Mouse (Mus musculus): ENCODE results near the gene Ispd. TPM values are rescaled to one million over a fixed set of nuclear protein-coding genes. Genes with fewer than 3 reads are reported as not detected.
A peak's percentile ranks its signal among the peaks of the same experiment; 100 is the strongest.
"Not testable (repeated sequence)": the region's sequence is repeated elsewhere in the genome, so short reads cannot be mapped to it uniquely, and the experiment has no call there.

The Ispd gene
- 10 to 100 TPM; 10.1 to 13.6 TPM for total RNA-seq (2021)
- long read RNA-seq, experiment 1, transcript Ispd-201 (10 exons, 2,690 nt) = major isoform, 15 of 23 reads
- long read RNA-seq, experiment 1, partial matches to known transcripts = 2 of 23 reads
- long read RNA-seq, experiment 1, other reads (novel, unspliced or antisense) = 4 of 23 reads
- long read RNA-seq, experiment 2, transcript Ispd-201 (10 exons, 2,690 nt) = major isoform, 11 of 15 reads
- long read RNA-seq, experiment 2, partial matches to known transcripts = 1 of 15 reads
- long read RNA-seq, experiment 2, other reads (novel, unspliced or antisense) = 2 of 15 reads

DNA sequence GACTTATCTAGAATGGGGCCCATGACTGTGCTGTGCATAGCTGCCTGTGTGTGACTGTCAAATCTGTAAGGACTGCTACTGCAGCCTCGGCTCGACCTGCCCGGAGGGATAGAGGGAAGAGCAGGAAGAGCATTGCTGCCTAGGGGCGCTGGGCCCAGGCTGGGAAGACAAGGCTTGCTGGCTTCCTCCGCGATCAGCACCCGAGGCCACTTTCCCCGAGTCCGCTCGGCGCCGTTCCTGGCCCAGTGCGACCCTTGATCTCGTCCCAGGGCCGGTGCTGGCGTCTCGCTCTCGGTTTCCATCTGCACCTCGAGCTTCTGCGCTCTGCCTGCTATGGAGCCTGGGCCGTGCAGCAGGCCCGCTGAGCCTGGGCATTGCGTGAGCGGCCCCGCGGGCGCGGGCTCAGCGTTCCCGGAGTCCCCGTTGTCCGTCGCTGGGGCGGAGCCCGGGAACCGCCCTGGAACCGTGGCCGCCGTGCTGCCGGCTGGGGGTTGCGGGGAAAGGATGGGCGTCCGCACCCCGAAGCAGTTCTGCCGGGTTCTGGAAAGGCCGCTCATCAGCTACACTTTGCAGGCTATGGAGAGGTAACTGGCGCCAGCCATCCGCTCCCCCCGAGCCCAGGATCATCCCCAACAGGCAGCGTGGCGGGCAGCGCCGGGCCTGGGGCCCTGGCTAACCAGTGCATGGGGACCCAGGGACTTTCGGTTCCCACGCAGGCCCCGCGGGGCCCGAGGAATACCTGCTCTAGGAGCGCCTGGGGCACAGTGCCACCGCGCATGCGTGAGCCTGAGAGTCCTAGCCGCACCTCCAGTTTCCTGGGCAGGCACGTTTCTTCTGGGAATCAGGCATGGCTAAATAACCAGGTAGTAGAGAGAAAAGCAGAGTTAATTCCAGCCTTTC lies at the start of gene Ispd, which contains the start of gene D630036H23Rik:
TSS of gene Ispd (plus strand) at position 10 of the 900 bp plus-strand sequence.
TSS of gene D630036H23Rik (minus strand) at position 741 of the 900 bp plus-strand sequence.
- DNase-seq (ENCODE audit: low spot score in 2 of 2) = peak; percentile 84 to 87
- intact Hi-C loops (cut with DNase I) = loop anchor here (10.0 kb wide), 1 partner anchor 167 kb away; no protein-coding TSS in a partner anchor

DNA sequence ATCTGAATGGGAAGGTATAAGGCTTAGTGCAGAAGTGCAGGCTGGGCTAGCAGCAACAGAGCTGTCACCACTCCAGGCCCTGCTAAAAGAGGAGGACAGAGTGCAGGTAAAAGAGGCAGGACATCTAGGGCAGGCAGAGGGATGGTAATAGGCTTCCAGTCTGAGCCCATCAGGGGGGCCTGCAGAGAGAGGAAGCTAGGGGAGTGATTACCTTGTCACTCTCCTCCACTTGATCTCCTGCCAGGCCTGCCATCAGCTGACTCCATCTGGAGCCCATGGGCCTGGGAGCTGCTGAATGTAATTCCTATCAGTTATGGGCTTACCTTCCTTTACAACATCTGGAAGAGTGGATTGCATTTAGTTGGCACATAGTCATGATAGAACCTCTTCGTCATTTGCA lies 48.6 kb upstream of the Ispd start:
- intact Hi-C loops (cut with DNase I) = no loop called here
- DNase-seq (ENCODE audit: low spot score in 2 of 2) = no peak

DNA sequence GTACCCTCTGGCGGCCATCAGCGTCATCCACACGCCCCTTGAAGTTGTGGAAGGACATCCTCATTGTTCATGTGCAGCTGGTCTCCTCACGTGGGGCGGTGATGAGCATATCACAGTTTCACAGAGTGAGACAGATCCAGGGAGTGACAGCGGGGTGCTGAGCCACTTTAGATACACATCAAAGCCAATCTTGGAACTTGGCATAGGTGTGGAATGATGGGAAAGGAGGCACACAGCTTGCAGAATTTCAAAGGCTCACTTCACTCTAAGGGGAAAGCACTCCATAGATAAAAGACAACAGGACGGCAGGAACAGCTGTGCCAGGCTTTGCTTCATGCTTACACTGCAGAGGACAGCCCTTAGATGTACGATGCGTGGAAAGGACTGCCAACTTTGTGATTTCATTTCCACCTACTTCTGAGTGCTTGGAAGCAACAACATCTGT lies 47.4 kb upstream of the Ispd start:
- peak; percentile 6 to 40 for DNase-seq (ENCODE audit: low spot score in 2 of 2)
- intact Hi-C loops (cut with DNase I) = no loop called here

DNA sequence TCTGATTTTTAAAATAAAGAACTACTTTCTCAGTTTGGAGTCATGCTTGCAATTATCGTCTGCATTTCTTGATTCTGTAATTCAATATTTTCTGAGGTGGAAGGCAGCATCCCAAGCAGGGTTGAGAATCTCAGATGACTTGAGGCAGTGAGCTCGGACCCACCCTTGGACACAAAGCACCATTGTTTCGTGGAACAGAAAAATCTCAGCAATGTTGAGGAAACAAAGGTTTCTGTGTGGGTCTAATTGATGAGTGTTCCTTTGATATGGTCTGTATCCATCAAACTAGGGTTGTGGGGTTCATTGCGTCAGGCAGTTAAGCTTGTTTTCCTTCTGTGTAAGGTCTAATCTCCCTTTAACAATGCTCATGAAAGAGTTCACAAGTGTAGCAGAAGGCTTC lies 37.1 kb upstream of the Ispd start:
- no peak for DNase-seq (ENCODE audit: low spot score in 2 of 2)
- intact Hi-C loops (cut with DNase I) = no loop called here

DNA sequence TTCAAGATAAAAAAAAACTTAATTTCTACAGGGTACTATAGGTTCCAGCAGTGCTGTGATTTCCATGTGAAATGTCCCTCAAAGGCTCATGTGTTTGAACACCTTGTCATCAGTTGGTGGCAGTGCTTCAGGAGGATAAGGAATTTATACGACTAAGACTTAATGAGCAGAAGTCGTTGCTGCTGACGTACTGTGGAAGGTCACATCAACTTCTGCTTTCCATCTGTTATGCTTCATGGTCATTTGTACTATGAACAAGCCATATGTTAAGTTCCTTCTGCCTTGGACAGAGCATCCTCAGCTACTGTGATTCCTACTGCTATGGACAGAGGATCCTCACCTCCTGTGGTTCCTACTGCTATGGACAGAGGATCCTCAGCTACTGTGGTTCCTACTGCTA lies 21.2 kb upstream of the Ispd start:
- no peak for DNase-seq (ENCODE audit: low spot score in 2 of 2)
- intact Hi-C loops (cut with DNase I) = no loop called here

DNA sequence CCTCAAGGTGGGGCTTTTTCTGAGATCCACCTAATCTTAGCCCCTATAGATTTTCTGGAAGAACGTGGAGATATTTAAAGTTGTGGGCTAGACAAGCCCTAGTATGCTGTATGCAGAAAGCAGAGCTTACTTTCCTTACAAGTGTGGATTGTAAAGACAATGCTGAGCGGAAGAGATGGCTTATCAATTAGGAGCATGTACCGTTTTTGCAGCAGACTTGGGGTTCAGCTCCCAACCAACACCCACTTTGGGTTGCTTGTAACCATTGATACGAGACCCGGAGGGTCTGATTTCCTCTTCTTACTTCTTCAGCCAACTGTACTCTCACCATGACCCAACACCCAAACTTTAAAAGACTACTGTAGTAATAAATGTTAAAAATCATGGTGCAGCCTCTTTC lies 20.6 kb upstream of the Ispd start:
- intact Hi-C loops (cut with DNase I) = no loop called here
- DNase-seq (ENCODE audit: low spot score in 2 of 2) = no peak

DNA sequence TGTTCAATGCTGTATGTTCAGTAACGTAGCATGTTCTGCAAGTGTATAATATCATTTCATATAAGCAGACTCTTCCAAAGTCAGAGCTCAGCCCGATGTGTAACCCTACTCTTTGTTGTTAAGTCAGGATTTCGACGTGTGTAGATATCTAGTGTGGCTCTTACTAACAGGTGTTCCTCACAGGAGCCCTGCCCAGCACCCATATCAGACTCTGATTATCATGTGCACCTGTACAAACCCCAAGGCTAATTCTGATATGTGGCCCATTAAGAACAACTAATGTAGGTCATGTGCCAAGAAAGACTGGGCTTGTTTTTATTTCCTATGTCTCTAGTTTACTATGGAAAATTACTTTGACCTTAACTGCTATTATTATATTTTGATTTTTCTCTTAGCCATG lies 17.2 kb upstream of the Ispd start:
- intact Hi-C loops (cut with DNase I) = no loop called here
- no peak for DNase-seq (ENCODE audit: low spot score in 2 of 2)

DNA sequence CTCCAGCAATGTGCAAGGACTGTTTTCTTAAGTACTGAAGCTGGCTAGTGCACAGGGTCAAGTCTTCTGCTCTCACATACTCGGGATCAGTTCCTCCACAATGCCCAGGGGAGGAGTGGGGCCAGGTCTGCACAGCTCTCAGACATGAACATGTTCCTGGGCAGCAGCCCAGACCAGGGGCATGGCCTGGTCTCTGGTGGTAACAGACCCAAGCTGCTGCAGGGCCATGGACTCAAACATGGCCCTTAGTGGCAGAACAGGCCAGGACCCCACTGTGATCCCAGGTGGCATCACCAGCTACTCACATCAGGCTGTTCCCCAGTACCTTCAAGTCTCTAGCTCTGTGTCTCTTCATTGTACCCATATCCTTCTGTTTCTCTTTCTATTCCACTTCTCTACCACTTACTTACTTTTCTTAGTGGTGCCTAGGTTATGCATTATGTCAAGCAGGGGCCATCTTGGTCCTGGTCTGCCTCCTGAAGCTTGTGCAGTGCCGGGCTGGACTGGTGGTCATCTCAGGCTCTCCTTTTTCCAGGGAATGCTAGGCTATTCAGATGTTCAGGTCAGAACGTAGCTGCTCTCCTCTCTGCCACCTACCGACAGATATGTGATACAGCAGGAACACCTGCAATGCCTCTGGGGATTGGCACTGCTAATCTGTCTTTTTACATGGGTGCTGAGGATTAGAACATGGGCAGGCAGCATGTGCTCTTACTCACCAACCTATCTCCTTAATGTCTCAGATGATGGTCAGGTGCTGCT lies 7.8 kb upstream of the Ispd start:
- DNase-seq (ENCODE audit: low spot score in 2 of 2) = no peak
- intact Hi-C loops (cut with DNase I) = no loop called here

DNA sequence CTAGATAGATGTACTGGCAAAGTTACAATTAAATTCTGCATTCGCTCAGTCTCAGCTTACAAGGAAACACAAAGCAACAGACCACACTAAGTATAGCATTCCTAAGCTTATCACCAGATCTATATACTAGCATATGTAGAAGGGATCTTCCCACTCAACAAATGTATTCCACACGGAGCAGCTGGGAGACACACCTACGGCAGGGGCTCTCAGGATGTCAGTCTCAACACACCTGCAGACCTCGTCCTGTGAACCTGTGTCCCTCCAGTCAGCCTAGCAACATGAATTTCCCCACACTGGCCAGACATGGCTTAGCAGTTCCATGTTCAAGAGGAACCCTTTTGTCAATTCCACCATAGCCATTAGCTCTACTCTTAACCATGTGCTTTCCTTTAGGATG lies 4.9 kb upstream of the Ispd start:
- intact Hi-C loops (cut with DNase I) = not testable (repeated sequence)
- DNase-seq (ENCODE audit: low spot score in 2 of 2) = peak; percentile 13 to 31

DNA sequence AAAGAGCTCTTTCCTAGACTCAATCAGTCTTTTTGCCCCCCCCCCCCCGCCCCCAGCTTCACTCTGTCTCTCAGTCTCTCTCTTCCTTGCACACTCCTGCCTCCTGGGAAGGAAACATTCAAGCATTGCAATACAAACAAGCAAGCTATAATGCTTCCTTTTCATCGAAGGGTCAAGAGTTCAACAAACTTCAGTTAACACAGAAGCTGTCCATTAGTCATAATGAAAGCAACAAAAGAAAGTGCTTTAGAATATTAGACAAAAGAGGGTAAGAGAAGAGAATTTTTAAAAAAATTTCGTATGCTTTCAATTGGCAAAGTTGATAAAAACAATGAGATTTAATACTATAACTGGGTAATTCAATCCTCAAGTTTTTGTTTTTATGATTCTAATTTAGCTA lies 996 bp upstream of the Ispd start:
- intact Hi-C loops (cut with DNase I) = loop anchor here (10.0 kb wide), 1 partner anchor 165 kb away; no protein-coding TSS in a partner anchor
- no peak for DNase-seq (ENCODE audit: low spot score in 2 of 2)

DNA sequence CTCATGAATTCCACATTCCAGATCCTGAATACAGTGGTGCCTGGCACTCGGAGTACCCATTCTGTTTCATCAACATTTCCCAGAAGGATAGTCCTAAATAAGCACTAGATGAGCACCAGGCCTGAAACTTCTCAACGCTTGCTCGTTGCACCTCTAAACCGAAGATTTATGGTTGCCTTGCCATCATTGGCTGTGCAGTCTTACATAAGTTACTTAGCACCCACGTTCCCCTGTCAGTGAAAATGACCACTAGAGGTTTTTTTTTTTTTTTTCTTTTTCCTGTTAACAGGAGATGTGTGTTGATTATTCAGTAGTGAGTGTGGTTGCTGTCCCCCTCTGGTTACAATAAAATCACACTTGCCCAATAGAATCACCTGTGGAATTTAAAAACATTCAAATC lies 444 bp upstream of the Ispd start:
- intact Hi-C loops (cut with DNase I) = loop anchor here (10.0 kb wide), 1 partner anchor 166 kb away; no protein-coding TSS in a partner anchor
- DNase-seq (ENCODE audit: low spot score in 2 of 2) = peak in 1 of 2 experiments; percentile 37

DNA sequence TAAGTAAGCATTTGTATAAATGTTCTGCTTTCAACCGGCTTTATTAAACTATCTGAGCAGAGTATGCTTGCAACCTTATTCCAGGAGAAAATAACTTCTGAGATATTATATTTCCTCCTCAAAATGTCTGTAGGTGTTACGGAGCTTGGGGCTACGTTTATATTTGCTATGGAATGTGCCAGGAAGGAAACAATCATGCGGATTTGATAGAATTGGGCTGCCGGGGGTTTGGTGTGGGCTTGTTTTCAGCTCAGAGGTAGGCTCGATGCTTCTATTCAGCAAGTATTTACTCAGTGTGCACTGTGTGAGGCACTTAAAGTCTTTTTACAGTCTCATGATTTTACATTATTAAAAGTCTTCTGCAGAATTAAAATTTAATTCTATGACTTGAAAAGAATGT lies 4.1 kb downstream of the Ispd start:
- no peak for DNase-seq (ENCODE audit: low spot score in 2 of 2)
- intact Hi-C loops (cut with DNase I) = loop anchor here (10.0 kb wide), 1 partner anchor 171 kb away; no protein-coding TSS in a partner anchor

DNA sequence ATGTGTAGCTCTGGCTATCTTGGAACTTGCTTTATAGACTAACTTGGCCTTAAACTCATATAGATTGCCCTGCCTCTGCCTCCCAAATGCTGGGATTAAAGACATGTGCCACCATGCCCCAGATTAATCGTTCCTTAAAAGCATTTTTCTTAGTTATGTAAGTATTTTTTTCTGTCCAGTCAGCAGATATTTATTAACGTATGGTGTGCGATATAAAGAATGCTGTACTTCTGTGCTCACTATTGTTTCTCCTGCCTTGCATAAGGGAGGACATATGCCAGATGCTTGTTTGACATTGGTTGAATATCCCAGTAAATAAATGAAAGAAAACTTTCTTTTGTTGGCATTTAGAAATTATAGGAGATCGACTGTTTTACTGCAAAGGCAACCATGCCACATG lies 5.7 kb downstream of the Ispd start:
- intact Hi-C loops (cut with DNase I) = loop anchor here (10.0 kb wide), 1 partner anchor 172 kb away; no protein-coding TSS in a partner anchor
- no peak for DNase-seq (ENCODE audit: low spot score in 2 of 2)

DNA sequence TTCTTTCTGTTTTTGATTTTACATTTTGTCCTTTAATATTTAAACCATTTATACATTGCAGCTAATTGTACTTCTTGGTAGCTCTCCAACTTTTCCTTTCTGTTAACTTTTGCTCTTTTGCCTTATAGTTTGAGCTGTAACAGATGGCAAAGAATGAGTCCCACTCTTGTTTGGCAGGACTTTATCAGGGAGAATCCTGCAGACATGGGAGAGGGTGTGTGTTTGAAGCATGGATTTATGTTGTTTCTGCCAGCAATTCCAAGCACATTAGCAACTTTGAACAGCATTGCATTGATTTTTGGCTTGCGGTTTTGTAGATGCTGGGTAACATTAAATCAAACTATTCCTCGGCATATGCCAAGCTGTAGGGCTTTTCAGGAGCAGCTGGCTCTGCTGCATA lies 13.9 kb downstream of the Ispd start:
- DNase-seq (ENCODE audit: low spot score in 2 of 2) = no peak
- intact Hi-C loops (cut with DNase I) = no loop called here

DNA sequence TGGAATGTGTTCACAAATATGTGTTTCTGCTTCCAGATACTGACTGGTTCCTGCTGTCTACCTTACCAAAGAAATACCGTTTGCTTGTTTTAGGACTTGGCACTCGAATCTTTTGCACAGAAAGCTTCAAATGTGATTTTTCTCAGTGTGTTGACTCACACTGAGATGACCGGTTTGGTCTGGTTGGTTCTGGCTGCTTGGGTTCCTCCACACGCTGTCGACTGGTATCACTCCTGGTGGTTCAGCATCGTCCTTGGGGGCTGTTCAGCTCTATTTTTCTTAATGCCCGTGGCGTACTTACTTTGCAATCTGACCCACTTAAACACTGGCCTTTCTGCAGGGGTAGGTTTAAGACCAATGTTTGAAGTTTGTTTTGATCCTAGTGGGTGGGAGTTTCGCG lies 42.4 kb downstream of the Ispd start:
- intact Hi-C loops (cut with DNase I) = no loop called here
- DNase-seq (ENCODE audit: low spot score in 2 of 2) = no peak

DNA sequence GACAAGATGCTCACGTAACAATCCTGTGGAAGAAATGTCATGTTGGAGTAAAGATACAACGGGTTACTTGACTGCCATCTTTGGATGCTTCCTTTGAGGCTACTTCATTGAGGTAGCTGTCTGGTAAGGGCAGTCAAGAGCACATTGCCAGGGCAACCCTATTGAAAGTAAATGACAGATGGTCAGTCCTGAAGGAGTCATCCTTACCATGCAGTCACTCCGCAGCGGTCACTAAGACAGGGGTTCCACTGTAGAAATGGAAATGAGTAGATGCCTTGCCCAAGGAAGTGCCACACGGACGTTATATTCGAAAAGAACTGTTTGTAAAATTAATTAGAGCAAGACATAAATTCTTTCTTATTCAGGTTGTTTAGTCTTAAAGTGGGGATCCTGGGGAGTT lies 44.0 kb downstream of the Ispd start:
- no peak for DNase-seq (ENCODE audit: low spot score in 2 of 2)
- intact Hi-C loops (cut with DNase I) = no loop called here

DNA sequence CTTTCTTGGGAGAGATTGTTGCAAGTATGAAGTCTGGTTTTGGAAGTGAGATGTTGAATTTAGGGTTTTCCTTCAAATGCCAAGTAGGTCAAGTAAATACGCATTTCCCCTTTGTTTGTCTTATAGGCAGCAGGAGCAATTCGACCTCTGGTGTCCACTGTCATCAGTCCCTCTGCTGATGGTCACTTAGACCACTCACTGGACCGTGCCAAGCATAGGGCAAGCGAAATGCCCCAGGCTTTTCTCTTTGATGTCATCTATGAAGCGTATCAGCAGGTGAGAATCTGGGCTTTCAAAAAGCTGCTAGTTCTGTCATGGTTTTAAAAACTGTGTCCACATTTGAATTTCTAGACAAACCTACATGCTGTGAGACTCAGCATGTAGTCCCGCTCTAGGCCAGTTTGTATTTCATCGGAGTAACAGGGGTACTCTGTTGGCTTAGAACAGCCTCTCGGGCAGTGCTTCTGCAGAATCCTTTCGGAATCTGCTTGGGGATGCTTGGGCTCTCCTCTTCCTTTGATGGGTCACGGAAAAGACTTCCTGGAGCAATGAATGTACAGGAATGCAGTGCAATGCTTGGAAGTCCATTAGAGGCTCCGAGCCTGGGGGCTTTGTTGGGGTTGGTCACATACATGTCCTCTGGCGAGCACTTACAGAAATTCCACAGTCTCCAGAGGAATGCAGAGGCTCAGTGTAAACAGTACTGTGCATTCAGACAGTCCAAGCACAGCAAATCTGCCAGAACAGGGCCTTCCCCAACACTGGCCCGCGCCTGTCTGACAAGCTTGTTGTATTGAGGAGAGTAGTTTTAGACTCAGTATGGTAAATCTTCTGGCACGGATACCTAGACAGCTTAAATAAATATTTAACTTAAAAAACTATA lies 45.2 kb downstream of the Ispd start:
- intact Hi-C loops (cut with DNase I) = no loop called here

DNA sequence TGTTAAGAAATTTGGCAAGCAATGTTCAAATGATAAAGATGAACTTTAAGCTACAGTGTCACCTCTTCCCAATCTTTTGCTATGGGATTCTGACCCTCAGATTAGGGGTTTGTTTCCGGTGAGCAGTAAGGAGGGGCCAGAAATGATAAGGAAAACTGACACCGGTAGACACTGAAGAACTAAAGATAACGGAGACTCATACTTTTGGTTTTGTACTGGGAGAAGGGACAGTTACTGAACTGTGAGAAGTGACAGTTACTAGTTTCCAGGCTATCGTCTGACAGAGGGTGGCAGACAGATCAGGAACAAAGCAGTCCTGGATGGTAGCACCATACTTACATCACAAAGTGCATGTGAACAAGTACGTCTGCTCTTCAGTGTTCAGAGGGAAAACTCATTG lies 55.7 kb downstream of the Ispd start:
- intact Hi-C loops (cut with DNase I) = no loop called here
- DNase-seq (ENCODE audit: low spot score in 2 of 2) = no peak

More for the DNA sequence above, 45.2 kb downstream of the Ispd start:
- no peak for DNase-seq (ENCODE audit: low spot score in 2 of 2)

DNA sequence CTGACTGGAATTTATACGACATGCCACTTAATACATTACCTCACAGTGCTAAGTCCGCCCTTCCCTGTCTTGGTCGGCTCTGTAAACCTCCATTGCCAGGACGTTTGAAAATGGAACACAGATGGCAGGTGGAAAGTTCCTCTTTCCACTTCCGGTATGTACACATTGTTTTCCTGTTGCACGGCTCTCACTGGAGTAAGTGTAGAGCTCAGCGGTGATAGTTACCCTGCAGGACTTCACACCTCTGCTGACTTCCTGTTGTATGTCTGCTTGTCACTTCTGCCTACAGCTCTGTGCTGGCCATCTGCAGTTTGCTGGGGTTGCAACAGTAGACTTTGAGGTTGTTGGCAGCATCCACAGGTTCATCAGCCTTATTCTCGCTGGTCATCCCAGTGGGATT lies 58.1 kb downstream of the Ispd start:
- DNase-seq (ENCODE audit: low spot score in 2 of 2) = no peak
- intact Hi-C loops (cut with DNase I) = no loop called here
